Mouse (Mus musculus): ENCODE results near the gene Lst1.

DNA sequence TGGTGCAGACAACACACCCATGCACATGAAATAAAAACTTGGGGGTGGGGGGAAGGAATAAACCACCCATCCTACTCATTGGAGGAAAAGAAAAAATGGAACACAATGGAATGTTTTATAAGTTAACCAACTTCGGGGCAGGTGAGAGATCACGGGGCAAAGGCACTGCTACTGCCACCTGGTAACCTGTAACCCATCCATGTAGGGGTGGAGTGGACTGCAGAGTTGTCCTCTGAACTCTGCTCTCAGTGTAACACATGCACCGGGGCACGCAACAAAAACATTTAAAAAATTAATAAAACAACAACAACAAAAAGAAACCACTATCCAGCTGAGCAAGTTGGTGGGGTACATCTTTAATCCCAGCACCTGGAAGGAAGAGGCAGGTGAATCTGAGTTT, 36.1 kb downstream of the Lst1 start:
- TF ChIP-seq FLI1 (IDR thresholded peaks at IDR 0.05; ENCODE audit: low read length): no peak
- no peak for TF ChIP-seq GATA1 (IDR thresholded peaks at IDR 0.05; ENCODE audit: borderline replicate concordance, low read length)

All from megakaryocyte, embryonic 14.5 days (primary cell).